Mouse (Mus musculus) cerebellum, postnatal 14 days (tissue): ENCODE data around the gene Med24.

Experiments
- DNase-seq, 2 experiments: peaks; one replicate each; pipeline ENCODE4 v3.0.0; 2021; ENCODE audit warnings: mixed read lengths in 2 of 2

The Med24 gene

DNA sequence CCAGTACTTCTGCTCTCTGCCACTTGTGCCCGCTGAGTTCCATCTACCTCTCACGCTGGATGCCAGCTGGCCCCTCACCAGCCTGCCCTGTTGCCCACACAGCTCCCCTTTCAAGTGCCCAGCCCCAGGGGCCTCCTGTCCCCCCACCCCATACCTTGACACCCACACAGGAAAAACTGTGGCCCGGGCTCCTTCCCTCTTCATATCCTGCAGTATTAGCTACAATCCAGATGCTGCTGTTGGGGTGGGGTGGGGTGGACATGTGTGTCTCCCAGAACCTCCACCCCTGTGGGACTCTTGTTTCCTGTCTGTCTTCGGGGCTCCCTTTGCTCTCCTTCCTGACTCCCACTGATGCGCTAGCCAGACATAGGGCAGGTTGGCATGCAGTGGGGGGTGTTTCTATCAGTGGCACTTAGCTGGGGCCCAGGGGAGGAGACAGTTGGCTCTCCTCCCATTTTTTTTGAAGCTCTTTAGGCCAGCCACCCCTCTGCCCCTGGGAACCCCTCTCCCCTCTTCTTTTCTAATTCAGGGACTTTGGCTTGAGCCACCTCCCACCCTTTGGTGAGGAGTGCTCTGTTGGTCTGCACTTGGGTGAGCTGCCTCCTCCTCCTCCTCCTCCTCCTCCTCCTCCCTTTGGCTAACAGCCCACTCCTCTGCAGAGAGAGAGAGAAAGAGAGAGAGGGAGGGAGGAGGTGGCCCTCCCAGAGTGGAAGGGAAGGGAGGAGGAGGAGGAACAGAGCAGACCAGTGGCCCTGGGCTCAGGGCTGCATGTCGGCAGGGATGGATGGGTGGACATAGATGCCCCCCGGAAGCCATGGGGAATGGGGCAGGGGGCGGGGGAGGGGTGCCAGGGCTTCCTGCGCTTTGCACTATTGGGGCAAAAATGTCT, 36.4 kb upstream of the Med24 start:
- DNase-seq = peak; percentile 46 to 66

DNA sequence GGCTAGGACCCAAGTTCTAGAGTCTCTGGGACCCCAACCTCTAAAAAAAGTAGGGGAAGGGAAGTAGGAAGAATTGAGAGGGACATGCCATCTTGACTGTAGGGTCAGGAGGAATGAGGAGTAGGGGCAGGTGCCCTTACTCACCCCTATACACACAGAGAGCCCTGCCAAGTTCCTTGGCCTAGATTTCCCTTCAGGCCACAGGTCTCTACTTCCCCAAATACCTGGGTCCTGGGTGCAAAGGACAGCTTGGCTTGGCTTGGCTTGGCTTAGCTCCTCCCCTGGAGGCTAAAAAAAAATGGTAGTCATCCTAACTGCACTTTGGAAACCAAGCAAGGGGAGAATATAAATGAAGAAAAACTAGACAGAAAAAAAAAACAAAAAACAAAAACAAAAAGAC, 35.5 kb upstream of the Med24 start:
- DNase-seq = no peak

DNA sequence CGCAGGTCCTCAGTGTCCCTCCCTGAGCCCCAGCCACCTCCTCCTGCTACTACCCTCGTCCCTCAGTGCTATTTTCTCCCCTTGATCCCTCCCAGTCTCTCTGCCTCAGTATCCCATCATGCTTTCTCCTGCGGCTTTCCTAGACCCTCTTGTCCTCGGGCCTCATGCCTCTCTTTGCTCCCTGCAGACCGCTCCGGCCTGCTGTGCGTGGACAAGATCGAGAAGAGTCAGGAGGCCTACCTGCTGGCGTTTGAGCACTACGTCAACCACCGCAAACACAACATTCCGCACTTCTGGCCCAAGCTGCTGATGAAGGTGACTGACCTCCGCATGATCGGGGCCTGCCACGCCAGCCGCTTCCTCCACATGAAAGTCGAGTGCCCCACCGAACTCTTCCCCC, 34.9 kb upstream of the Med24 start:
- no peak for DNase-seq

DNA sequence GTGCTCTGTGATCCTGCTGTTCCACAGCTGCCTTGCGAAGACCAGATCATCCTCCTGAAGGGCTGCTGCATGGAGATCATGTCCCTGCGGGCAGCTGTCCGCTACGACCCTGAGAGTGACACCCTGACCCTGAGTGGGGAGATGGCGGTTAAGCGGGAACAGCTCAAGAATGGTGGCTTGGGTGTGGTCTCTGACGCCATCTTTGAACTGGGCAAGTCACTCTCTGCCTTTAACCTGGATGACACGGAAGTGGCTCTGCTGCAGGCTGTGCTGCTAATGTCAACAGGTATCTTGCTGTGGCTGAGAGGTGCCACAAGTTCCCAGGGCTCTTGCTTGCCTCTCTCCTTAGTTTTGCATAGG, 34.2 kb upstream of the Med24 start:
- DNase-seq = no peak

DNA sequence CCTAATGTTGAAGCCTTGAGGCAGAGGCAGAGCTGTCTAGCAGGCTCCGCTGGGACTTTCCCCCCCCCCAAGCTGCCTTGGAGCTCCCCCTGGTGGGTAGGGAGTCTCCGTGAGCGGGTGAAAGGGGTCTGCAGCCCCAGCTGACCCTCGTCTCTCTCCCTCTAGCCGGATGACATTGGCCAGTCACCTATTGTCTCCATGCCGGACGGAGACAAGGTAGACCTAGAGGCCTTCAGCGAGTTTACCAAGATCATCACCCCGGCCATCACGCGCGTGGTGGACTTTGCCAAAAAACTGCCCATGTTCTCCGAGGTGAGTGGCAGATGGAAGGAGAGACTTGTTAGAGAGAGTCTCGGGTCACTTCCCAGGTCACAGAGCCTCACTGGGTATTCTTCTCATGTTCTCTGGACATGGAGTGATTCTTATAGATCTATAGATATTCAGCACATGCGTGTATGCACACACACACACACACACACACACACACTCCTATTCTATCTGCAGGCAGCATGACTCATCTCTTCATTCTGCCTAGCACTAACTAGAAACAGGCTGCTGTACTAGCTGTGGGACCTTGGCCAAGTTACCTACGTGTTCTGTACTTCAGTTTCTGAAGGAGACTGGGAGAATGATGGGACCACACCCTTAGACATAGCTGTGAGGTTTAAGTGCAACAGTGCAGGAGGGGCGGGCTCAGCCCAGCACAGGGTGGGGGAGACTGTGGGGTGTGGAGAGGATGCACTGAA, 33.7 kb upstream of the Med24 start:
- DNase-seq = no peak

DNA sequence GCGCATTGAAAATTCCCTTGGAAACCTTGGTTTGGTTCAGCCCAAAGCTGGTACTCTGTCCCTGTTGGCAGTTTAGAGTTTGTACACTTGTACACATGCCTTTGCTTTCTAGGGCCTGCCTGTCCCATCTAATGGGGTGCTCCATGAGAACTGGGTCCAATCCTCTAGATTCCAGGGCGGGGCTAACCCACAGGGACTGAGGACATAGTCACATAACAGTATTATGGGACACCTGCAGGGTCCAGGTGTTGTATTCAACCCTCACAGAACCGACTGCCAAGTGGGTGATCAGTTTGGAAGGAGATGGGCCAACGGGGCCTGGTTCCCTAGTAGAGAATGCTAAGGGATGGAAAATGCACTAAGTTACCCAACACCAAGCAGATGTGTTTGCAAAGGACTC, 32.7 kb upstream of the Med24 start:
- DNase-seq = no peak

DNA sequence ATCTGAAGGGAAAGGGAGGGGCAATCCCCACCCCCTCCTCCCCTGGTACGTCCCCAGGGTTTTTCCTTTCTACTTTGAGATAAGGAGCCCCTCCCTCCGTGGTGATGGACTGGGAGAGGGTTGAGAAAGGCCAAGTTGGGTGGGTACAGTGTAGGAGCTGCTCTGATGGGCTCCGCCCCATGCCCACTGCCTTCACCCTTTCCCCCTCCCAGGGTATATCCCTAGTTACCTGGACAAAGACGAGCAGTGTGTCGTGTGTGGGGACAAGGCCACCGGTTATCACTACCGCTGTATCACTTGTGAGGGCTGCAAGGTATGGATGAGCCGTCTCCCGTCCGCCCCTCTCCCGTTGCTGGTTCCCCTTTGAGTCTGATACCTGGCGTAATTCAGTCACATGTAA, 27.5 kb upstream of the Med24 start:
- DNase-seq = no peak

DNA sequence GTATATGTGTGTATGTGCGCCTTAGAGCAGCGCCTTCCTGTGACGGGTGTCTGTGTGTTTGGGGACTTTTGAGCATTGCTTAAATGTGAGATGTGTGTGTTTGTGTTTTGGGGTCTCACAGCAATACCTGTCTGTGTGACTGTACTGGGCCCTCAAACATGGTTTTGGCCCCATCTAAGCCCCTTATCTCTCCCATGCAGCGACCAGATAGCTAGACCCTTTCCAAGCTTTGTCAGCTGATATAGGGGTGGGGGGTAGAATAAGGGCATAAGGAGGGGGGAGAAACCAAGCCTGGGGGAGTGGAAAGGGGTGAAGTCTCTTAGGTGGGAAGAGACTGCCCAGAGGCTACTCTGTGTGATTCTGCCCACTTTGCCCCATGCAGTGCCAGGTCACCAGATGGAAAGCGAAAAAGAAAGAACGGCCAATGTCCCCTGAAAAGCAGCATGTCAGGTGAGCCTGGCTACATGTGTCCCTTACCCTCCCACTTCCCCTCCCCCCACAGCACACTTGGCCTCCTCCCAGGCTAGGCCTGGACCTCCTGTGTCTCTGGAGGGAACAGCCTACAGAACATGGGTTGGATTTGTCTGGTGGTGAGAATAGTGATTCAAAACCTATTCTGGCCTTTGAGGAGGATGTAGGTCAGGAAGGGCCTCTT, 26.6 kb upstream of the Med24 start:
- peak; percentile 56 to 71 for DNase-seq

DNA sequence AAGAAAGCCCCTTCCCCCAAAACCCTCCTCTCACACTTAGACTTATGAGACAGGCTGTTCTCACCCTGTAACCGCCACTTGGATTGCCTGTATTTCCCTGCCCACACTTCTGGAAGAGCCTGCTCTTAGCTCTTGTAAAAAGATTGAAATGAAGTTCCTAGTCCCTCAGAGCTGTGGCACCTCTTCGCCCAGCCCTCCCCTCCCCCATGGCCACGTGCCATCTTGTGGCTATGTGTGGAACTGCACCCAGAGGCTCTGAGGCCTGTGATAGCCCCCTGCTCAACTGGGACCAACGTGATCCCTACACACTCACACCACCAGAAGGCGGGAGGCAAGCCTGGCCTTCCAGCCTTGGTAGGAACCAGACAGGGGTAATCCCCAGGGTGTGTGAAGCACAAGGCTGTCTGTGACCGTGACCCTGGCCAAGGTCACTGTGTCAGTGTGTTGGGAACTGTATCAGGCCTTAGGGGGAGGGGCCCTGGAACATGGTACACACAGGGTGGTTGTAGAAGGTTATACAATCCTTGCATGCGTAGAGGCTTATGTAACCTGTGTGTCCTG, 25.5 kb upstream of the Med24 start:
- peak; percentile 86 to 94 for DNase-seq

DNA sequence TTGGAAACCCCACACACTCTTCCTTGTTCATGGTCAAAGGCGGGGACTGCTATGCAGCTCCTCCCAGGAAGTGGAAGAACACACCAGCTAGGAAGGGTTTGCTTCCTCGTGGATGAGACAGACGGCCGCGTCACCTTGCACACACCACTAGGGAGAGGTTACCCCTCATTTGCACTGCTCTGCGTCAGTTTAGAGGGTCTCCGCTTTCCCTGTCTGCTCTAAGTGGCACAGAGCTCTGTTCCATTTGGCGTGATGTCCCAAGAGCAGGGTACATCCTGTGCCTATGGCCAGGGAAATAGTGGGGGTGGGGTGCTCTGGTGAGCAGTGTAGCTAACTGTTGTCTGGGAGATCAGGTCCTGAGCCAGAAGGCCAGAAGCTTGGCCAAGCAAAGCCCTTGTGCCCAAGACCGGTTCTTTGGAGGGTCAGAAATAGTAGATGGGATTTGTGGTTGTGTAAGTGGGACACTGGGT, 25.0 kb upstream of the Med24 start:
- peak in 1 of 2 experiments; percentile 49 for DNase-seq

DNA sequence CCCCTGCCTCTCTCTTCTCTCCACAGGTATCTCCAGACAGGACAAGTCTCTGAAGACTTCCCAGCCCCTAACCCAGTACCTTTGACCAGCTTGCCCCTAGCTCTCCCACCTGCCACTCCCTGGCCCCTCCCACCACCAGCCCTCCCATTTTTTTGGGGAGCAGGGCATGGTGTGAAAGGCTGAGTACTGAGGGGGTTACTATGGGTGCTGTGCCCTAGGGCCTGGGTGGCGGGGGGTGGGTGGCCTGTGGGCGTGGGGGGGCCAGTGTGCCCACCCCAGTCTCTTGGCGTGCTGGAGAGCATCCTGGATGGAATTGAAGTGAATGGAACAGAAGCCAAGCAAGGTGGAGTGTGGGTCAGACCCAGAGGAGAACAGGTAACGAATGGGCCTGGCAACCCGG, 24.0 kb upstream of the Med24 start:
- DNase-seq = no peak

DNA sequence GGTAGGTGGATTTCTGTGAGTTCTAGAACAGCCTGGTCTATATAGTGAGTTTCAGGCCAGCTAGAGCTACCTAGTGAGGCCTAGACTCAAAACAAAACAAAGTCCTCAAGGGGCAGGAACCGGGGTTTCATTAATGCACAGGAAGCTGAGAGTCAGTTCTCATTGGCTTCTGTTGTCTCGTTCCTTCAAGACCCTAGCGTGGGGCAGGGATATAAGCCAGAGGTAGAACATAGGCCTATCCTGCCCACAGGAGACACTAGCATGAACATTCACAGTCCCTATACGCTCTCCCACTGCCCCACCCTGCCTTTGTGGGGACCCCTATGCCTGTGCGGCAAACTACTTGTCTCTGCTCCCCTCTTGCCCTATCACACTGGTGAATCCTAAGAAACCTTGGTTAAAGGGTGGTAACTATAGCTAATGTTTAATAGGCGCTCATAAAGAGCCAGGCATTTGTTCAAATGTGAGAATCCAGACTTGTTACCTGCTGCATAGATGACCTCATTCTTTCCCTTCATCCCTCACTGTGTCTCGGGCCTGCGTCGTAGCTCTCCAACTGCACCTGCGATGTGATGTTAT, 23.4 kb upstream of the Med24 start:
- no peak for DNase-seq

DNA sequence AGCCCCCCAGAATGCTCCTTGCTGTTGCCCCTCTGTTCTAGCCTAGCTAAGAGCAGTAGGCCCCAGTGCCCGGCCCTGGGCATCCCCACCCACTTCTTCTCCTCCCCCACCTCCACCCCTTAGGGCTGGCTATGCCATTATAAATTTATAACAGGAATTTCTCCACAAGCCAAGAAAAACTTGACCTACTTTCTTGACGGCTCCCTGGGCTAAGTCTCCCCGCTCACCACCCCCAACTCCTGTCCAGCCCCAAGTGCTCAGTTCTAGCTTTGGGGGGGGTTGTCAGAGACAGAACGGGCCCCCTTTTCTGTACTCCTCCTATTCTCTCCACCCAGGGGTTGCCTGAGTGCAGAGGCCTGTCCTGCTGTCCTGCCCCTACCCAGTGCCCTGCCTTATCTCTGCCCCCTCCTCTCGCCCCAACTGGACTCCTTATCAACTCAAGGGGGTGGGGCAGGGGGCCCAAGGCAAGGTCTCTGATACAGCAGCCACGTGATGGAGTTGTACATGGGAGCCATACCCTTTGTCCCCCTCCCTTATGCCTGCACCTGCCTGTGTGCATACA, 22.1 kb upstream of the Med24 start:
- peak in 1 of 2 experiments; percentile 31 for DNase-seq

DNA sequence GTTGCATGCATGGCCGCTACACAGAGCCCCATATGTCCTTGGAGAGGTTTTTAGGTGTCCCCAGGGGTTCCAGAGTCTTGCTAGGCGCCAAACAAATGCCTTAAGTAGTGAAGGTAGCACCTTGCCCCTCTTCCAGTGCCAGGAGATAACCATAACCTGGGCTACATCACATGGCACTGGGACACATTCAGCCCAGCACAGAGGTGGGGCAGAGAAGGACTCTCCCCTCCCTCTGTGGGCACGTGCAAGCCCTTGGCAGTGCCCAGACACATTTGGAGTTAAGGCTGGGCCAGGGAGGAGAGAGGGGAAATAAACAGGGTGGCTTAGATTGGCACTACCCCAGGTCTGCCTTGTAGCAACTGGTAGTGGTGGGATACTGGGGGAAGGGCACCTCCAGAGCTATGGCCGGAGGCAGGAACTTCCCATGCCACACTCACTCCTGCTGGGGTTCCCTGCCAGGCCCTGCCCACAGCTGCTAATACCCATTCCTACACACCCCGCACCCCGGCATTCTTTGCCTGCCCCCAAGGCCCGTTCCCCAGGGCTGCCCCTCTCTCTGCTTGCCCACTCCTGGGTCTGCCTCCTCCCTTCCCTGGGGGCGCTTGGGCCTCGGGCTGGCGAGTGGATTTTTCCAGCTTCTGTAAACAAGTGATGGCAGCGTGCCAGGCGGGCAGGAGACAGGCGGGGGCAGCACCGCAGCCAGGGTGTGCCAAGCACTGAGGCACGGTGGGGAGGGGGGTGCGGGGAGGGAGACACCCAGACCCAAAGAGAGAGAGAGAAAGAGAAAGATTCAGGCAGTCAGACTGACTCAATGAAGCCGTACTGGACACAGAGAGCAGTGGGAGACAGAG, 21.3 kb upstream of the Med24 start:
- peak; percentile 82 to 90 for DNase-seq

DNA sequence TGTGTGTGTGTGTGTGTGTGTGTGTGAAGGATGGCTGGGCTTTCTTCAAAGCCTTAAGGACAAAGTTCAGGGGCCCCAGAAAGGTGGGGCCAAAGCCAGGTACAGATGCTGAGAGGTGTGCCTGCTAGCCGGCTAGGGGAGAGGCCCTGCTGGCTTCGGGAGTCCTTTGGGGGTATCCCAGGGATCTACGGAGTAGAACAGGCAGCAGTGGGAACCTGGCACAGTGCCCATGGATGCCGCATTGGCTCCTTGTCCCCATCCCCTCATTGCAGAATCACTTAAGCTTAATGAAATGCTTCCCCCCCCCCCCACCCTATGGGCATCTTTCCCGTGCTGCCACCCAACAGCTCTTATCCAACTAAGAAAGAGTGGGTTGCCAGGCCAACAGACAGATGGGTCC, 20.5 kb upstream of the Med24 start:
- peak; percentile 76 to 79 for DNase-seq

DNA sequence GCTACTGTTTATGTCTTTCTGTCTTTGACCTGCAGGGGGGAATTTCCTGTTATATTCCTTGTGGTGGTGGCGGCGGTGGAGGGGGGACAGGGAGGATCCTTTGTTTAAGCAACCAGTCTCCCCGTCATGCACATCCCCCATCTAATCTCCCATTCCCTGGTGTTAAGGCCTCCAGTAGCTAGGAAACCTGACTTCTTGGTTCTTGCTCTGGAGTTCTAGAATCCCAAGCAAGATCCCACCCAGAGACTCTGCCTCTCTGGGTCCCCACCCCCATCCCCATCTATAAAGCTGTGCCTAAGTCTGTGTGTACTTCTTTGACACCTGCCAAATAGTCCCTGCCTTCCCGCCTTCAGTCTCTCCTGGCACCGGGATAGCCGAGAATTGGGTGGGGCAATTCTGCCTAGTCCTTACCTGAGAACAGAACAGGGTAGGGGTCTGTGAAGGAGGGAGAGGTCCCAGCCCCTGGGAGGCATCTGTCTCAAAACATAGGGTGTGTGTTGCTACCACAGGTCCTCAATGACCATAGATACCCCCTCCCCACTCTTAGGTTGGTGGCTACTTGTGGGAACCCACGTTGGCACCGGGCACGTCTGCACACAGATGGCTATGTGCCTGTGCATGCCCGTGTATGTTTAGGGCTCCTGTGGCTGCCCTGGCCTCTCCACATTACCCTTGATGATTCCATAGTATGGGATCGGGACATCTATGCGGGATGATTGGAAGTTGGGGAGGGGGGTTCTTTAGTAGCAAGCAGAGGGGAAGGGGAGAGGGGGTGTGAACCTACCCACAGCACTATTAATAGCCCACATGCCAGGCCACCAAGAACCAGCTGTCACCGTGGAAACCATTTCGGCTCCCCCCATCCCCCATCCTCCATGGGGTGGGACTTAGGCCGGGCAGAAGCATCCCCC, 19.5 kb upstream of the Med24 start:
- DNase-seq = peak; percentile 69 to 80

DNA sequence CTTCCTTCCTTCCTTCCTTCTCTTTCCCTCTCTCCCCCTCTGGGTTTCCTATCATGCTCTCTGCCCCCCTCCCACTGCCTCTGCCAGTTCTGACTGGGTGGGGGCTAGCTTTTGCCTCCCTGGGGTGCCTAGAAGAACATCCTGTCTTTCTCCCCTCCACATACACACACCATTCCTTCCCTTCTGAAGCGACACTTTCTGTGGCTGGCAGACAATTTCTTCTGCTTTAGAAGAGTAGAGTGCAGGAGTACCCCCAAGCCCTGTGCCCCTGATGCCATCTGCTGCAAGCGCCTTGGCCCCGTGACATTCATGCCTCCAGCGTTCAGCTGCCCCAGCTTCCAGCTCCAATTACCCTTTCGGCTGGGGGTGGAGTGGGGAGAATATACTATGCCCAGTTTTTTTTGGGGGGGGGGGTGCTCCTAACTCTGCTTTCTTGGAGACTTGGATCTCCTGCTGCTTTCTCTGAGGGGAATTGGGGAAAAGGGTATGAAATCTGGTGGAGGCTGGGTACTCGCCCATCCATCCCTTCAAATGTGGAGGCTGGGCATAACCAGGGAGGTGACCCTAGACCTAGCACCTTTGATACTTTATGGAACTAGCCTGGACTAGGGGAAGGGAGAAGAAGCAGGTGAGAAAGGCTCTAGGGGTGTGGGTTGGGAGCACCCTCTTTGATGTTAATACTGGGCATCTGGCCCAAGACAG, 18.7 kb upstream of the Med24 start:
- DNase-seq = peak; percentile 75 to 76

DNA sequence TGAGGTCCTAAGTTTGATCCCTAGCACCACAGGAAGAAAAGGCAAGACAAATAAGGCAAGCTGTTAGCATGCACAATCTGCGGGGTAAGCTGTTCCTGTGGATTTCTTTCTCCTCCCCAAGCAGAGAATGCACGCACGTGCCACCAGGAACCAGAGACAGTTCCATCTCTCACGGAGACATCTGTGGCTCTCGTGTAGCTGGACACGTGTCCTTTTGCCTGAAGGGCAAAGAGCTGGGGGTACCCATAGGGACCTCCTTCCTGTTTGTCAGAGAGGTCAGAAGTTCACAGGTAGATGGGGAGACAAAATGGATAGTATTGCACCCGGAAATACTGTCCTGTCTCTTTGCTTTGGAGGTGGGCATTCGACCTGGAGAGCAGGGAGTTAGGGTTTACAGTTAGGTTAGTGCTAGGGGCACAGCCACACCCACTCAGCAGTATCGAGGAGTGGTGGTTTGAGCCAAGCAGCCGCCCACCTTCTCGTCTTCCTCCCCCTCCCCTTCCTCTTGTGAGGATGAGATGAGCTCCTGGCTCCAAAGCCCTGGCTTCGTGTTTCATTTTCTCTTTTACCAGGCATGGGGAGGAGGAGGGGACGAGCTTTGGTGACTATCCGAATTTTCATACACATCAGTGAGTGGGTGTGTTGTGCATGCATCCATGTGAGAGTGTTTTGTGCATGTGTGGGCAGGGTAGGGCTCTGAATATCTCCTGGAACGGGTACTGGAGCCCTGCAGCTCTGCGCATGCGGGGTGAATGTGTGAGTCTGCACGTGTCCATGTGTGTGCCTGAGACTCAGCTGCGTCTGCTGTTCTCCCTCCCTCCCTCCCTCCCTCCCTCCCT, 17.8 kb upstream of the Med24 start:
- peak; percentile 94 to 96 for DNase-seq
